Mouse (Mus musculus) testis, adult 2 months (tissue): ENCODE data around the gene Prlh.

Source experiments
- CTCF ChIP-seq: fragments of 200-500 bp; IDR thresholded peaks from 2 replicates; pipeline ENCODE4 v1.5.1; 2012; ENCODE audit warnings: low read depth, mild to moderate bottlenecking, inconsistent platforms, low read length, moderate library complexity; ENCODE audit not compliant: control insufficient read depth, insufficient read depth, insufficient replicate concordance
- POLR2A ChIP-seq: fragments of 200-500 bp; IDR thresholded peaks from 2 replicates; pipeline ENCODE4 v1.6.1; 2012; ENCODE audit warnings: low read depth, mild to moderate bottlenecking, inconsistent platforms, low read length, moderate library complexity; ENCODE audit not compliant: control insufficient read depth

DNA sequence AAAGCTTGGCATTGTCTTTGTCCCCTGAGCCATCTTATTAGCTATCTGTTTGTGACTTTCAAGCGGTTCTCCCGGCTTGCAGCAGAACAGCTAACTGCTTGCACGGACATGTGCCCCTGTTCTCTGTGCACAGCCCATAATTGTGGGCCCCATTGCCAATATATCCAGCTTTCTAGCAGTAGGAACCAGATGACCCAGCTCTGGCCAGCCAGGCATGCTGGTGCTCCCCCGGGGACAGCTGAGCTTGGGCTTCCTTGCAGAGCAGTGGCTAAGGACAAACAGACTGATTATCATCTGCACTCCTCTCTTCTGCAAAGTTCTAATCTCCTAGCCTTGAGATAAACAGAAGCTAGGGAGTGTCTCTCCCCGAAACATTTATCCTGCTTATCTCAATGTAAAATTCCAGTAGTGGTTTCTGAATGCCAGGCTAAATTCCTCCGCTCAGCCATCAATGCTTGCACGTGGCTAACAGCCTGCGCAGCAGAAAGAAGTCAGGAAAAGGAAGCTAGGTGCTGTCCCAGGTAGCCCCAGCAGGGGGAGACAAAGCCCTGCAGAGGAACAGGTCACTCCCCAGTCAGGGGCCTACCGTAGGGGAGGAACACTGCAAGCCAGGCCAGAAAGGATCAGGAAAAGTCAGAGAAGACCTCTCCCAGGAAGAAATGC is 20.1 kb downstream of the Prlh start:
- TF ChIP-seq CTCF (peak; percentile 94), POLR2A (no peak)
